Mouse (Mus musculus): ENCODE measurements around the gene Hspa8. TPM values are rescaled to one million over a fixed set of nuclear protein-coding genes. Genes with fewer than 3 reads are reported as not detected.
"Not testable (repeated sequence)": the region's sequence is repeated elsewhere in the genome, so short reads cannot be mapped to it uniquely, and the experiment has no call there.

The Hspa8 gene
- polyA plus RNA-seq, 1 experiment from 2014 or later: 3,187 TPM

GRCm38 (mm10) chr9:40796054-40796453 lies 4.7 kb upstream of the Hspa8 start:
- no peak overlapping the region for H3K4me3 ChIP-seq (ENCODE audit: low read length)
- H3K27ac ChIP-seq (ENCODE audit: low read length): peak overlapping the region; percentile 53; the same call in 1 of the 2 replicates
- no peak for ATAC-seq (ENCODE audit: low FRiP score, low TSS enrichment)
- H3K9ac ChIP-seq (replicated peaks; ENCODE audit: low read length): 0 out of 2 replicates have a peak overlapping the region, but pooled peaks have one; percentile 26
- H3K4me2 ChIP-seq (replicated peaks; ENCODE audit: low read depth, low read length): no peak overlapping the region
- no peaks in the 10 kb centered on the region for H3K36me3 ChIP-seq (ENCODE audit: insufficient read depth, low read length)
- H3K27me3 ChIP-seq (ENCODE audit: insufficient read depth, low read length): no peaks in the 10 kb centered on the region
- 56% methylated on average over 4 of the region's 4 CpGs for WGBS
- H3K9me3 ChIP-seq (ENCODE audit: low read length): no peaks in the 10 kb centered on the region
- peaks cover 24% of the 10 kb centered on the region for H3K4me1 ChIP-seq (ENCODE audit: insufficient read depth, low read length)

DNA sequence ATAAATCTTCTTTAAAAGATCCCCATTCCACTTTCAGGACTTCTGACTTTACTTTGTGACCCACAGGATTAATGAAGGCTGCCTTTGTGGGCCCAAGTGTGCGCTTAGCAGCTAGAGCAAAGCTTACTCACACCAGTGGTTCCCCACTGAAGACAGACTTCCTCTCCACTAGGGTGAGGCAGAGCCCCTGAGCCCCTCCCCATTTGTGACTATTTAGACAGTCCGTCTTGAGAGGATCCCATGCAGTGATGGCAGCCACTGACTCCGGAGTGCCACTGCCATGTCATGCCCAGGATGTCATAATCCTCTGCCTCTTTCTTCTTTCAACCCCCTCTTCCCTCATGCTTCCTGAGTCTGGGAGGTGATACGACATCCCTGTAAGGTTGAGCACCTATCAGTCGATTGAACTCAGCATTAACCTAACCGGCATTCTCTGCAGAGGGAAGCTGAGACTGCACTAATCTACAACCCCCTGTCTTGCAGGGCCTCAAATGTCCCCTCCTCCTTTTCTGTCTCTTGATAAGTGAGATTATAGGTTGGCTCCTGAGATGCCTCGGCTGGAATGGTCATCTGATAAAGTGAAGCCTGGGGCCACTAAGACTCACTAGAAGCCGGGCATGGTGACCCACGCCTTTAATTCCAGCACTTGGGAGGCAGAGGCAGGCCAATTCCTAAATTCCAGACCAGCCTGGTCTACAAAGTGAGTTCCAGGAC lies 2.4 kb upstream of the Hspa8 start:
- H3K9me3 ChIP-seq (ENCODE audit: low read length): no peaks in the 10 kb centered on the region
- WGBS: 76% methylated on average over 9 of the region's 9 CpGs
- no peak for ATAC-seq (ENCODE audit: low FRiP score, low TSS enrichment)
- H3K4me3 ChIP-seq (ENCODE audit: low read length): no peak overlapping the region
- peak overlapping the region; percentile 100 for H3K27ac ChIP-seq (ENCODE audit: low read length)
- no peak overlapping the region for H3K4me2 ChIP-seq (replicated peaks; ENCODE audit: low read depth, low read length)
- H3K4me1 ChIP-seq (ENCODE audit: insufficient read depth, low read length): peaks cover 24% of the 10 kb centered on the region
- no peak overlapping the region for H3K9ac ChIP-seq (replicated peaks; ENCODE audit: low read length)
- H3K27me3 ChIP-seq (ENCODE audit: insufficient read depth, low read length): no peaks in the 10 kb centered on the region
- peaks cover 12% of the 10 kb centered on the region for H3K36me3 ChIP-seq (ENCODE audit: insufficient read depth, low read length)

DNA sequence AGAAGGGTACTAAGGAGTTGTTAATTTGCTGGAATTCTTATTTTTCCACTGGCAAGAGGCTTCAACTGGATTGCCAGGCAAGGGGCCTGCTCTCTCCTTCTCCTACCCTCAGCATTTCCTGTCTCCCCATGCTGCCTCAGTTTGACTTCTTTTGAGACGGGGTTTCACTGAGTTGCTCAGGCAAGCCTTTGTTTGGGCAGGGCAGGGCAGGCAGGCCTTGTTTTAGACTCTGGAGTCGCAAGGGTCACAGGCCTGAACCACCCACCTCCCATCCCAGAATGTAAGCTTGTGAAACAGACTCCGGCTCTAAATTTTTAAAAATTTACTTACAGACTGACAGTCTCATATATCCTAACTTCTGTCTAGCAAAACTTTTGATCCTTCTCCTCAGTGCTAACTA lies 1.7 kb upstream of the Hspa8 start:
- peak overlapping the region; percentile 100 for H3K27ac ChIP-seq (ENCODE audit: low read length)
- no peak overlapping the region for H3K4me3 ChIP-seq (ENCODE audit: low read length)
- ATAC-seq (ENCODE audit: low FRiP score, low TSS enrichment): no peak
- 42% methylated on average over 3 of the region's 3 CpGs for WGBS
- H3K9me3 ChIP-seq (ENCODE audit: low read length): no peaks in the 10 kb centered on the region
- H3K27me3 ChIP-seq (ENCODE audit: insufficient read depth, low read length): no peaks in the 10 kb centered on the region
- H3K9ac ChIP-seq (replicated peaks; ENCODE audit: low read length): peak overlapping the region; percentile 57
- peak overlapping the region; percentile 79 for H3K4me2 ChIP-seq (replicated peaks; ENCODE audit: low read depth, low read length)
- peaks cover 30% of the 10 kb centered on the region for H3K4me1 ChIP-seq (ENCODE audit: insufficient read depth, low read length)
- H3K36me3 ChIP-seq (ENCODE audit: insufficient read depth, low read length): peaks cover 19% of the 10 kb centered on the region

DNA sequence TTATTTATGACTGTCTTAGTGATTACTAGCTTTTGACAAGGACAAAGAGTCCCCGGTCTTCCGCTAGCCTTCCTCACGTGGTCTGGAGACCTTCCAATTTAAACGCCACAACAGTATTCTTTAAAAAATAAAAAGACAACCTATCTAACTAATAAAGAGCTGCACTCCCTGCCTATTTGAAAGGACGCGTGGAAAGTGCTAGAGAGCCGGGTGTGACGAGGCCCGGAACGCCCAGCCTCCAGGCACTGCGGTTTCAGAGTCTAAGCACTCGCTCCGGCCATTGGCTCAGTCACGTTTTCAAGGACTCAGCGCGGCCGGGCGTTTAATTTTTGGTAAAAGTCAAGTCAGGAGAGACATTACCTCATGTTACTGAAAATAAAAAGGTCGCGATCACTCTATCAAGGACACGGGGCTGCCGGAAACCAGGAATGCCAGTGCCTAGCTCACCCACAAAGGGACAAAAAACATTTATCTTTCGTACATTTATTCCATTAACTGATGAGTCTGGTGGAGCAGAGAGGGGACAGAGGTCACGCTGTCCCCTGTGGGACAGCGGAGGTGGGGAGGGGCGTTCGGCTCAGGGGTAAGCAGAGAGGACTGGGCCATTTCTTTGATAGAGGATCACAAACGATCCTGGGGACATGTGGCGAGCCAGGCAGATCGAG lies 815 bp upstream of the Hspa8 start:
- H3K27me3 ChIP-seq (ENCODE audit: insufficient read depth, low read length): no peaks in the 10 kb centered on the region
- peak overlapping the region; percentile 79 for H3K4me2 ChIP-seq (replicated peaks; ENCODE audit: low read depth, low read length)
- H3K4me3 ChIP-seq (ENCODE audit: low read length): peak overlapping the region; percentile 98
- peaks cover 33% of the 10 kb centered on the region for H3K4me1 ChIP-seq (ENCODE audit: insufficient read depth, low read length)
- peaks cover 27% of the 10 kb centered on the region for H3K36me3 ChIP-seq (ENCODE audit: insufficient read depth, low read length)
- peak overlapping the region; percentile 92 for H3K9ac ChIP-seq (replicated peaks; ENCODE audit: low read length)
- H3K9me3 ChIP-seq (ENCODE audit: low read length): no peaks in the 10 kb centered on the region
- H3K27ac ChIP-seq (ENCODE audit: low read length): peak overlapping the region; percentile 100
- ATAC-seq (ENCODE audit: low FRiP score, low TSS enrichment): peak; percentile 44
- WGBS: under 1% methylated on average over 30 of the region's 30 CpGs

DNA sequence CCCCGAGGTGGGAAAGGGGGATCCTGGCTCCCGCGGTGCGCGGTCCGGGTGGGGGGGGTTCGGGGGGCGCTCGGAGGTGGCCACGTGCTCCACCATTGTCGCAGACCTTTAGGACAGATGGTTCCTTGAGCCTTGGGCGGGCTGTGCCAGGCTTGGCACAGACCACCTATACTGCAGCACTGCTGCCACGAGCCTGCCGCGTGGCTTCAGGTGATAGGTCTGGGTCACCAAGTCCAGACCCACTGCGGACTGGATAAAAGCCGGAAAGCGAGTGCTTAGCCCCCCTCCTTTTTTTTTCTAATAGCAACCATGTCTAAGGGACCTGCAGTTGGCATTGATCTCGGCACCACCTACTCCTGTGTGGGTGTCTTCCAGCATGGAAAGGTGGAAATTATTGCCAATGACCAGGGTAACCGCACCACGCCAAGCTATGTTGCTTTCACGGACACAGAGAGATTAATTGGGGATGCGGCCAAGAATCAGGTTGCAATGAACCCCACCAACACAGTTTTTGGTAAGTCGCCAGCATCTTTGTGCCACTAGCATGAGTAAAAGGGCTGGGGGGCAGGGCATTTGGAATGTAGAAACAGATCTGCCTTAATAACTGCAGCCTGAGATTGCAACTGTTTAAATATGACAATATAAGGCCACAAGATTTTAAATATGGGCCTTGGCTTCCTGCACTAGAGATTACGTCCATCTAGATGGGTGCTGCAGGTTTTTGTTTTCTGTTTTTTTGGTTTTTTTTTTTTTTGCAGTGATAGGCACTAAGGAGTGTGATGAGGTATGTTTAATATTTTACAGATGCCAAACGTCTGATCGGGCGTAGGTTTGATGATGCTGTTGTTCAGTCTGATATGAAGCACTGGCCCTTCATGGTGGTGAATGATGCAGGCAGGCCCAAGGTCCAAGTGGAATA lies 1.1 kb downstream of the Hspa8 start:
- not testable (repeated sequence) for H3K27me3 ChIP-seq (ENCODE audit: insufficient read depth, low read length); H3K9me3 ChIP-seq (ENCODE audit: low read length)
- H3K4me1 ChIP-seq (ENCODE audit: insufficient read depth, low read length): peaks cover 50% of the 10 kb centered on the region
- peak; percentile 1 for ATAC-seq (ENCODE audit: low FRiP score, low TSS enrichment)
- WGBS: 1% methylated on average over 24 of the region's 28 CpGs
- peak overlapping the region; percentile 98 for H3K4me3 ChIP-seq (ENCODE audit: low read length)
- peak overlapping the region; percentile 68 for H3K4me2 ChIP-seq (replicated peaks; ENCODE audit: low read depth, low read length)
- peaks cover 47% of the 10 kb centered on the region for H3K36me3 ChIP-seq (ENCODE audit: insufficient read depth, low read length)
- peak overlapping the region; percentile 99 for H3K9ac ChIP-seq (replicated peaks; ENCODE audit: low read length)
- H3K27ac ChIP-seq (ENCODE audit: low read length): peak overlapping the region; percentile 92

GRCm38 (mm10) chr9:40802533-40802875 lies 1.7 kb downstream of the Hspa8 start:
- H3K36me3 ChIP-seq (ENCODE audit: insufficient read depth, low read length): peaks cover 47% of the 10 kb centered on the region
- ATAC-seq (ENCODE audit: low FRiP score, low TSS enrichment): not testable (repeated sequence)
- 3% methylated on average over 8 of the region's 8 CpGs for WGBS

GRCm38 (mm10) chr9:40804576-40804975 lies 3.8 kb downstream of the Hspa8 start:
- ATAC-seq (ENCODE audit: low FRiP score, low TSS enrichment): not testable (repeated sequence)

More at GRCm38 (mm10) chr9:40802533-40802875, 1.7 kb downstream of the Hspa8 start:
- Histone ChIP-seq H3K4me2 (replicated peaks; ENCODE audit: low read depth, low read length) (peak overlapping the region; percentile 68), H3K4me3 (ENCODE audit: low read length) (peak overlapping the region; percentile 98), H3K9ac (replicated peaks; ENCODE audit: low read length) (peak overlapping the region; percentile 99), H3K4me1 (ENCODE audit: insufficient read depth, low read length) (peaks cover 50% of the 10 kb centered on the region)
- H3K9me3 ChIP-seq (ENCODE audit: low read length); H3K27ac ChIP-seq (ENCODE audit: low read length); H3K27me3 ChIP-seq (ENCODE audit: insufficient read depth, low read length): not testable (repeated sequence)

GRCm38 (mm10) chr9:40805263-40805662 lies 4.5 kb downstream of the Hspa8 start:
- peak overlapping the region; percentile 40 for H3K4me2 ChIP-seq (replicated peaks; ENCODE audit: low read depth, low read length)
- peak overlapping the region; percentile 61; the same call in 1 of the 2 replicates for H3K27ac ChIP-seq (ENCODE audit: low read length)
- no peaks in the 10 kb centered on the region for H3K9me3 ChIP-seq (ENCODE audit: low read length)
- peaks cover 38% of the 10 kb centered on the region for H3K4me1 ChIP-seq (ENCODE audit: insufficient read depth, low read length)
- H3K27me3 ChIP-seq (ENCODE audit: insufficient read depth, low read length): no peaks in the 10 kb centered on the region
- peaks cover 47% of the 10 kb centered on the region for H3K36me3 ChIP-seq (ENCODE audit: insufficient read depth, low read length)
- no peak for ATAC-seq (ENCODE audit: low FRiP score, low TSS enrichment)
- WGBS: 30% methylated on average over 2 of the region's 2 CpGs
- no peak overlapping the region; the same call in 1 of the 2 replicates for H3K9ac ChIP-seq (replicated peaks; ENCODE audit: low read length)
- H3K4me3 ChIP-seq (ENCODE audit: low read length): peak overlapping the region; percentile 20

More at GRCm38 (mm10) chr9:40804576-40804975, 3.8 kb downstream of the Hspa8 start:
- not testable (repeated sequence) for H3K9ac ChIP-seq (replicated peaks; ENCODE audit: low read length); H3K9me3 ChIP-seq (ENCODE audit: low read length); H3K27ac ChIP-seq (ENCODE audit: low read length); H3K27me3 ChIP-seq (ENCODE audit: insufficient read depth, low read length)
- peaks cover 39% of the 10 kb centered on the region for H3K4me1 ChIP-seq (ENCODE audit: insufficient read depth, low read length)
- peaks cover 47% of the 10 kb centered on the region for H3K36me3 ChIP-seq (ENCODE audit: insufficient read depth, low read length)
- peak overlapping the region; percentile 45 for H3K4me2 ChIP-seq (replicated peaks; ENCODE audit: low read depth, low read length)
- 48% methylated on average over 3 of the region's 3 CpGs for WGBS
- peak overlapping the region; percentile 34 for H3K4me3 ChIP-seq (ENCODE audit: low read length)

GRCm38 (mm10) chr9:40806440-40807288 lies 5.9 kb downstream of the Hspa8 start:
- Histone ChIP-seq H3K4me3 (ENCODE audit: low read length) (no peak overlapping the region), H3K27ac (ENCODE audit: low read length) (peak overlapping the region; percentile 70), H3K4me1 (ENCODE audit: insufficient read depth, low read length) (peaks cover 38% of the 10 kb centered on the region), H3K9ac (replicated peaks; ENCODE audit: low read length) (no peak overlapping the region), H3K27me3 (ENCODE audit: insufficient read depth, low read length) (no peaks in the 10 kb centered on the region), H3K4me2 (replicated peaks; ENCODE audit: low read depth, low read length) (no peak overlapping the region), H3K9me3 (ENCODE audit: low read length) (no peaks in the 10 kb centered on the region), H3K36me3 (ENCODE audit: insufficient read depth, low read length) (peaks cover 46% of the 10 kb centered on the region)
- ATAC-seq (ENCODE audit: low FRiP score, low TSS enrichment): peak; percentile 47; the same call in 1 of the 2 replicates
- WGBS: 16% methylated on average over 5 of the region's 5 CpGs
